Mouse (Mus musculus) forebrain, embryonic 14.5 days (tissue): ENCODE measurements around the gene Stpg4. TPM values are rescaled to one million over a fixed set of nuclear protein-coding genes. Genes with fewer than 3 reads are reported as not detected.
A peak's percentile ranks its signal among the peaks of the same experiment; 100 is the strongest.

Source experiments
- ATAC-seq: fragments of 200-750 bp; cut with Nextera tagmentation; 2 replicates; pipeline ENCODE4 v1.8.0; 2017; ENCODE audit warnings: mild to moderate bottlenecking, moderate library complexity
- DNase-seq: peaks from one replicate; pipeline ENCODE4 v3.0.0-alpha.2; 2015; ENCODE audit warnings: low spot score
- H3K27ac ChIP-seq: fragments of 300-500 bp; sonication (generic); 2 replicates; pipeline ENCODE4 v1.5.1; 2014; ENCODE audit warnings: low read depth, mild to moderate bottlenecking, control low read depth, low read length, moderate library complexity
- H3K27me3 ChIP-seq: fragments of 300-500 bp; sonication (generic); replicated peaks from 2 replicates; pipeline ENCODE4 v1.6.1; 2014; ENCODE audit warnings: low read length, control low read depth, mixed read lengths; ENCODE audit not compliant: control insufficient read depth, insufficient read depth
- H3K36me3 ChIP-seq: fragments of 300-500 bp; sonication (generic); 2 replicates; pipeline ENCODE4 v1.6.1; 2014; ENCODE audit warnings: low read length, control low read depth; ENCODE audit not compliant: control insufficient read depth, insufficient read depth
- H3K4me1 ChIP-seq: fragments of 300-500 bp; sonication (generic); 2 replicates; pipeline ENCODE4 v1.6.1; 2014; ENCODE audit warnings: antibody characterized with exemption, low read length, control low read depth; ENCODE audit not compliant: control insufficient read depth, insufficient read depth
- H3K4me2 ChIP-seq: fragments of 300-500 bp; sonication (generic); 2 replicates; pipeline ENCODE4 v1.6.1; 2014; ENCODE audit warnings: mild to moderate bottlenecking, control low read depth, low read length
- H3K4me3 ChIP-seq: fragments of 300-500 bp; sonication (generic); 2 replicates; pipeline ENCODE4 v1.5.1; 2014; ENCODE audit warnings: low read depth, low read length, control low read depth
- H3K9ac ChIP-seq: fragments of 300-500 bp; sonication (generic); 2 replicates; pipeline ENCODE4 v1.6.1; 2014; ENCODE audit warnings: mild to moderate bottlenecking, low read length, control low read depth, moderate library complexity
- H3K9me3 ChIP-seq: fragments of 300-500 bp; sonication (generic); replicated peaks from 2 replicates; pipeline ENCODE4 v1.6.1; 2016; ENCODE audit warnings: low read length, control low read depth, mixed read lengths; ENCODE audit not compliant: control insufficient read depth
- WGBS: fragments of 180-500 bp; shearing (Covaris S2); extraction: QIAGEN DNeasy Blood & Tissue Kit; methylation state at CpG from one replicate; pipeline ENCODE4 v1.1.7; 2014; 5-methylcytosine and 5-hydroxymethylcytosine counted together
- polyA plus RNA-seq: library from polyadenylated mRNA; unstranded; fragments of >200 nt; fragmentation: Nextera tagmentation; extraction: Ambion mirVana; gene quantifications from 2 replicates; pipeline ENCODE4 v1.2.1, GENCODE M21; 2014

The Stpg4 gene
- polyA plus RNA-seq, 1 experiment from 2014 or later: not detected

GRCm38 (mm10) chr17:87453336-87453735 lies 25.8 kb upstream of the Stpg4 start:
- DNase-seq: no peak
- ATAC-seq: no peak
- Histone ChIP-seq H3K9me3 (no peaks in the 10 kb centered on the region), H3K36me3 (no peaks in the 10 kb centered on the region), H3K4me3 (no peak overlapping the region), H3K4me1 (no peaks in the 10 kb centered on the region), H3K9ac (no peak overlapping the region), H3K27me3 (no peaks in the 10 kb centered on the region), H3K27ac (no peak overlapping the region), H3K4me2 (no peak overlapping the region)
- WGBS: 87% methylated on average over 7 of the region's 7 CpGs

DNA sequence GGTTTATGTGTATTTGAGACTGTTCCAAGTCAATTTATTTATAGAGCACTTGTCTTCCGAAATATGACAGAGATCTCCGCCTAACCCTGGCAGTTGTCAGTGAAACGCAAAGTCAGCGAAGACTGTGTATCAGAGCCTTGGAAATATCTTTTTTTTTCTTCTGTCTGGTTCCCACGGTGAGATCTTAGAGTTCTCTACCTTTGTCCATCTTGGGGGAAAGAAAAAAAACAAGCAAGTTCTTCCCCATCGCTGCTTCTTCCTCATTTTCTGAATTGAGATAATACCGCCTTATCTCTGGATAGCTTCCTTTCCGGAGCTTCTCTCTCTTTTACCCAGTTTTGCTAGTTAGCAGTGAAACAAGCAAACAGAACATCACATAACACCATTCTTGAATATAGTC lies 21.3 kb upstream of the Stpg4 start:
- WGBS: 93% methylated on average over 8 of the region's 8 CpGs
- Histone ChIP-seq H3K27me3 (no peaks in the 10 kb centered on the region), H3K9me3 (no peaks in the 10 kb centered on the region), H3K4me3 (no peak overlapping the region), H3K36me3 (no peaks in the 10 kb centered on the region), H3K4me2 (no peak overlapping the region), H3K4me1 (peaks cover 14% of the 10 kb centered on the region), H3K9ac (no peak overlapping the region), H3K27ac (no peak overlapping the region)
- DNase-seq (no peak), ATAC-seq (no peak)

DNA sequence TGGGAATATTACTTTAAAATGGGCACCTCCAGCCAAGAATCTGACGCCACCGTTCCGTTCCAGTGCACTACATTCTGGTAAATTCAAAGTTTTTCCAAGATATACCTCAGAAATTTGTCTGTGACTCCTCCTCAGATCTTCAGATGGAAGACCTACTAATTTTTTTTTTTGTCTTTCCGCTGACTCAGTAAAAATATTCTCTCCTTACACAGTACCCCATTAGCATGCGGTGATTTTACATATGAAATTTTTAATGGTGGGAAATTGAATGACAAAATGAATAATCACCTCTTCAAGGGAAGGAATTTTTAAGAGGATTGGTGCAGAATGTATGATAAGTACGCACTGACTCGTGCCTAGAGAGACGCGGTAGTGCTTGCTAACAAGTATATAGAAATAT lies 20.8 kb upstream of the Stpg4 start:
- Histone ChIP-seq H3K27ac (no peak overlapping the region), H3K9me3 (no peaks in the 10 kb centered on the region), H3K27me3 (no peaks in the 10 kb centered on the region), H3K4me2 (no peak overlapping the region; the same call in 1 of the 2 replicates), H3K4me1 (peaks cover 19% of the 10 kb centered on the region), H3K36me3 (no peaks in the 10 kb centered on the region), H3K9ac (no peak overlapping the region), H3K4me3 (no peak overlapping the region)
- DNase-seq (no peak), ATAC-seq (no peak)
- 84% methylated on average over 9 of the region's 9 CpGs for WGBS

DNA sequence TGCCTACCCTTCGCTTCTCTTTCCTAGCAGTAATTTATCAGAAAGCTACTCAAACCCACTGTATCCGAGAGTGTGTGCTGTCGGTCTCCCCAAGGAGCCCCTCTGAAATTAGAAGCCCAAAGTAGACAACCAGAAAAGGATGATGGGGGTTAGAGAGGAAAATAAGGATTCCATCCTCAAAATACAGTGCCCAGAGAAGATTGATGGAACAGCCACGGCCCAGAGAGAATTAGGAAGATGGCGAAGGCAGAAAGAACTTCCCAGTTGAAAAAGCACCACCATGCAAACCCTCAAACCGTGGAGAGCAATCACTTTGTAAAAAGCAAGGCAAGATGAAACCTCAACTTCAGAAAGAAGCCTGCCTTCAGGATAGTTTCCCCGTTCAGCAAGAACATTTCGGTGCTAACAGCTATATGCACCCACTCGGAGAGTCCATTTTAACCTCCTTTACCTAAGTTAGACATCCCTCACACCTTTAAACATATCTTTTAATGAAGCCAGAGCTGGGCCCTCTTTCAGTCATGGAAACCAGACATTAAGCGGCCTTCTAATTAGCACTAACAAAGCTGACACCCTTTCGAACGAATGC lies 20.2 kb upstream of the Stpg4 start:
- H3K36me3 ChIP-seq: 0 out of 2 replicates have a peak, but pooled peaks cover under 1% of the 10 kb centered on the region
- WGBS: 27% methylated on average over 12 of the region's 12 CpGs
- peak overlapping the region; percentile 99 for H3K27ac ChIP-seq
- peak overlapping the region; percentile 83 for H3K4me2 ChIP-seq
- H3K9ac ChIP-seq: peak overlapping the region; percentile 100
- H3K9me3 ChIP-seq: no peaks in the 10 kb centered on the region
- peak overlapping the region; percentile 84 for H3K4me3 ChIP-seq
- DNase-seq (peak; percentile 22), ATAC-seq (no peak)
- no peaks in the 10 kb centered on the region for H3K27me3 ChIP-seq
- peaks cover 24% of the 10 kb centered on the region for H3K4me1 ChIP-seq

DNA sequence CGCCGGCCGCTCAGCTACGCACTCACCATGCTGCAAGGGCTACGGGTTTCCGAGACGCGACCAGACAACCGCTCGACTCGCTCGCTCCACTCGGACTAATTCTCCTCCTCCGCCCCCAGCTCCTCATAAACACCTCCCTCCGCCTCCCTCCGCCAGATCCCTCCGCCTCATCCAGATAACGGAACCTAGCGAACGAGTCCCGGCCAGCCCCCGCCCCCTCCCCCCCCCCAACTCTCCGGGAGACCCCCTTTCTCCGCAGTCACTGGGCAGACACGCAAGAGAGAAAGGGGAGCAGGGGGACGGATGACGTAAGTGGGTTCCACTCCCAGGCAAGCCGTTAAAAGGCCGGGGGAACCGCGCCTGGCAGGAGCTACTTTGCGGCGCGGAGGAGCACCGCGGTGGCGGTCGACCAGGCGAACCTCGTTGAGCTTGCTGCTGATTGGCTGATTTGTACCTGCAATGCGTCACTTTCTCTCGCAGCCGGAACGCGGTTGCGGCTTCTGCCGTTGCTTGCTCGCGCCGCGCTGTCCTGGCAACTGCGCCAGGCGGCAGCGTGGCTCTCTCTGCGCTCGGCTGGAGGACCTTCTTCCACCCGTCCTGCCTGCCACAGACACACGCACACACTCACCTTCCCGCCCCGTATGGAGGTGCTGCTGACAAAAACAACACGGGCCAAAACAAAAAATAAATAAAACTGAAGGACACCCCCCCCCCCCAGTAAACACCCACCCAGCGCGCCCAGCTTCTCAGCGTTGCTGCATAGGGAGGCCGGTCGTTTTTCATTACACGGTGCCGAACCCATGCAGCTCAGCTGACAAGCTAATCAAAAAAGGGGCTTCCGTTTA lies 19.4 kb upstream of the Stpg4 start, which contains the start of gene Calm2:
Gene Calm2, minus strand, starts transcription at position 169 of the 845 bp plus-strand sequence.
- Histone ChIP-seq H3K36me3 (0 out of 2 replicates have a peak, but pooled peaks cover 3% of the 10 kb centered on the region), H3K9me3 (no peaks in the 10 kb centered on the region), H3K4me2 (peak within 1 kb of the TSS; percentile 83), H3K27ac (peak within 1 kb of the TSS; percentile 99), H3K9ac (peak within 1 kb of the TSS; percentile 100), H3K4me3 (peak within 1 kb of the TSS; percentile 84), H3K4me1 (peaks cover 28% of the 10 kb centered on the region), H3K27me3 (no peaks in the 10 kb centered on the region)
- ATAC-seq (peak; percentile 91), DNase-seq (peak; percentile 99)
- WGBS: under 1% methylated on average over 65 of the region's 69 CpGs

- peak overlapping the region; percentile 83 for H3K4me2 ChIP-seq
- peak overlapping the region; percentile 99 for H3K27ac ChIP-seq
- WGBS: under 1% methylated on average over 38 of the region's 86 CpGs
- peak overlapping the region; percentile 84 for H3K4me3 ChIP-seq
- 0 out of 2 replicates have a peak, but pooled peaks cover 8% of the 10 kb centered on the region for H3K36me3 ChIP-seq
- H3K27me3 ChIP-seq: no peaks in the 10 kb centered on the region
- peak; percentile 81 for ATAC-seq
- H3K4me1 ChIP-seq: peaks cover 33% of the 10 kb centered on the region
- no peaks in the 10 kb centered on the region for H3K9me3 ChIP-seq
- DNase-seq: peak; percentile 92
- H3K9ac ChIP-seq: peak overlapping the region; percentile 100
These were observed 18.6 kb upstream of the Stpg4 start for GRCm38 (mm10) chr17:87445917-87446766.

DNA sequence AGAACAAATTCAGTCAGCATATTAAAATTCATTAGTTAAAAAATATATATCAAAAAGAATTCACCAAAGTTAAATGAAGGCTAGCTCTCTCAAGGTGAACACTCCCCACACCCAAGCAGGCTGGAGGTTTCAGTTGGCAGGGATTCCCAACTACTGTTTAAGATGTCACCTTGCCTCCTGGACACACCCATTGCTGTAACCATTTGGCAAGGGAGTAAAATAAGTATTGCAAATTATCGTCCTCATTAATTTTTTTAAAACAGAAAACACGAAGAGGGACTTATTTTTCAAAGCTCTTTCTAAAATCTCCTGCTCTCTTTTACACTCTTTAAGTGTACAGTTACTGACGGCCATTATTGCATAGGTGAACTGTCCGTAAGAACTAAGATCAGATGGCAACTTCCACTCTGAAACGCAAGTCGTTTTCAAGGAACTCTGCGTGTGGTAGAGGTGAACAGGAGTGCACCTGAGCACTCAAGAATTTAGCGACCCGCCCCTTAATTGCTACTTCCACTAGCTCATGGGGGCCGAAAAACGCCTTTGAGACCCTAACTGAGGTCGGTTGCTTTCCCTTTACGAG lies 17.9 kb upstream of the Stpg4 start:
- Histone ChIP-seq H3K4me3 (peak overlapping the region; percentile 84), H3K4me1 (peaks cover 34% of the 10 kb centered on the region), H3K4me2 (peak overlapping the region; percentile 83), H3K36me3 (0 out of 2 replicates have a peak, but pooled peaks cover 9% of the 10 kb centered on the region), H3K27ac (peak overlapping the region; percentile 99), H3K27me3 (no peaks in the 10 kb centered on the region), H3K9me3 (no peaks in the 10 kb centered on the region), H3K9ac (peak overlapping the region; percentile 100)
- DNase-seq: no peak
- WGBS: under 1% methylated on average over 13 of the region's 13 CpGs
- no peak for ATAC-seq

DNA sequence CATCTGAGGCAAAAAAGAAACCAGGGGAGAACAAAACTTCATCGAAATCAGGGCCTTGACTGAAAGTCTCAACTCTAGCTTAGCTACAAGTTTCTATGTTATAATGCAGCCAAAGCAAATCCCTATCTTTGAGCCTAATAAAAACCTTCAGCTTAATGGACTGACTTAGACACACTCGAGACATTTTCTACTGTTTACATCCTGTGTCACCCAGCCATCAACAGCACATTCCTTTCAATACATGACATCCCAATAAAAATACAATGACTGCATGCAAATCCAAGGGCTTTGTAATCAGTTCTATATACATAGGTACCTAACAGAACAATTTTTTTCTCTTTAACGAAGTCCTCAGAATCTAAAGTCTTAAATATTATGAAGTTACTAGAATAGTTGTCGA lies 17.2 kb upstream of the Stpg4 start:
- H3K9me3 ChIP-seq: no peaks in the 10 kb centered on the region
- ATAC-seq: no peak
- peaks cover 37% of the 10 kb centered on the region for H3K4me1 ChIP-seq
- peak overlapping the region; percentile 10; the same call in 1 of the 2 replicates for H3K9ac ChIP-seq
- H3K36me3 ChIP-seq: peaks cover 13% of the 10 kb centered on the region; the same call in 1 of the 2 replicates
- peak overlapping the region; percentile 84 for H3K4me3 ChIP-seq
- H3K27me3 ChIP-seq: no peaks in the 10 kb centered on the region
- 38% methylated on average over 4 of the region's 4 CpGs for WGBS
- H3K27ac ChIP-seq: no peak overlapping the region
- peak overlapping the region; percentile 83 for H3K4me2 ChIP-seq
- no peak for DNase-seq
